Mouse (Mus musculus): Measurements from ENCODE around the gene Plcd3. TPM values are rescaled to one million over a fixed set of nuclear protein-coding genes. Genes with fewer than 3 reads are reported as not detected.
A peak's percentile ranks its signal among the peaks of the same experiment; 100 is the strongest.

Plcd3 gene
- polyA plus RNA-seq, 1 experiment from 2014 or later: 4.4 TPM

DNA sequence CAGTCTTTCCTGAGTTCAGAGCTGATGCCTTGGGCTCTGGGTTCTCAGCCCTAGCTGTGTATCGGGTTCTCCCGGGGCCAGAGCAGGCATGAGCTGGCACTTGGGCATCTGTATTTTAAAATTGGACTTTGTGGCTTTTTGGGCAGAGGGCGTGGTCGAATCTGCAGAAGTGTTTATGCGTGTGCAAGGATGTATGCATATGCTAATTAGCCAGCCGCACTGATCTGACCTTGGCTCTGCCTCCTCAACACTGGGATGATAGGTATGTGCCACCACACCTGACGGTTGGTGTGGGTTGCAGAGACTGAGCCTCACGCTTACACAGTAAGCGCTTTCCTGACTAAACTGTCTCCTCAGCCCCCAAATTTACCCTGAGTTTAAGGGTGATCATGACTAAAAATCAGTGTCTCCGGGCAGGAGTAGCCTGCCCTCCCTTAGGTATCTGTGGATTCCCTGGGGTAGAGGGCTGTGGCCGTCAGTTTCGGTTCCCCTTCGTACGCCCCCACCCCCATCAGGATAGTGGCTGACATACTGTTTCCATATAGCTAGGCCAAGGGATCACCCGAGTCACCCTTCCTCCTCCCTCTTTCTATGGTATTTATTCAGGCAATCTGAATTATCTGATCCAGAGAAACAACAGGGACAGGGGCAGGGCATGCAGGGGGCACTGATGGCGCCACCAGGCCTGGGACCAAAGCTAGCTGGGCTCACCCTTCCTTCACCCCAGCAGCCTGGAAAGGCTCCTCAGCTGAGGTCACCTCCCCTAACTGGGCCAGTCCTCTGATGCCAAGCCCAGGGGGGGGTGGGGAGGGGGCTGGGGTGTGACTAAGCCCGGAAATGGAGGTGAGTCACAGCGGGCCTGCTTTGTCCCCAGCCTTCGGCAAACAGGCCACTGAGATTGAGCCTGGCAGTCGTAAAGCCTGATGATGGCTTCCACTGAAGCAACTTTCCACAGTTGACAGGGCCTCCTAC lies 7.3 kb downstream of the Plcd3 start:
- Histone ChIP-seq H3K9me3 (no peaks in the 10 kb centered on the region), H3K4me2 (no peak overlapping the region), H3K36me3 (no peaks in the 10 kb centered on the region), H3K4me3 (no peak overlapping the region), H3K4me1 (replicated peaks) (0 out of 2 replicates have a peak, but pooled peaks cover 4% of the 10 kb centered on the region), H3K27me3 (peaks cover 7% of the 10 kb centered on the region), H3K9ac (no peak overlapping the region), H3K27ac (replicated peaks) (no peak overlapping the region)
- ATAC-seq (ENCODE audit: low FRiP score, low read depth): 0 out of 2 replicates have a peak, but pooled peaks have one; percentile 19
- 73% methylated on average over 20 of the region's 20 CpGs for WGBS

- H3K4me3 ChIP-seq: no peak overlapping the region
- H3K4me1 ChIP-seq (replicated peaks): 0 out of 2 replicates have a peak, but pooled peaks cover 4% of the 10 kb centered on the region
- H3K27me3 ChIP-seq: peaks cover 2% of the 10 kb centered on the region; the same call in 1 of the 2 replicates
- no peak overlapping the region for H3K27ac ChIP-seq (replicated peaks)
- no peaks in the 10 kb centered on the region for H3K9me3 ChIP-seq
- no peaks in the 10 kb centered on the region for H3K36me3 ChIP-seq
- 96% methylated on average over 7 of the region's 7 CpGs for WGBS
- H3K4me2 ChIP-seq: no peak overlapping the region
- H3K9ac ChIP-seq: no peak overlapping the region
- no peak for ATAC-seq (ENCODE audit: low FRiP score, low read depth)
These were observed 8.2 kb downstream of the Plcd3 start for GRCm38 (mm10) chr11:103093306-103093705.

- H3K27me3 ChIP-seq: peaks cover 28% of the 10 kb centered on the region
These were observed 19.8 kb downstream of the Plcd3 start for GRCm38 (mm10) chr11:103081631-103082030.

GRCm38 (mm10) chr11:103080323-103081091 lies 21.0 kb downstream of the Plcd3 start:
- H3K4me3 ChIP-seq: peak overlapping the region; percentile 29
- H3K9me3 ChIP-seq: no peaks in the 10 kb centered on the region
- peak; percentile 69; the same call in 1 of the 2 replicates for ATAC-seq (ENCODE audit: low FRiP score, low read depth)
- peaks cover 10% of the 10 kb centered on the region for H3K4me1 ChIP-seq (replicated peaks)
- H3K27ac ChIP-seq (replicated peaks): no peak overlapping the region
- H3K27me3 ChIP-seq: peaks cover 28% of the 10 kb centered on the region
- H3K9ac ChIP-seq: peak overlapping the region; percentile 11; the same call in 1 of the 2 replicates
- H3K36me3 ChIP-seq: no peaks in the 10 kb centered on the region
- WGBS: 1% methylated on average over 43 of the region's 43 CpGs
- H3K4me2 ChIP-seq: peak overlapping the region; percentile 56

More at GRCm38 (mm10) chr11:103081631-103082030, 19.8 kb downstream of the Plcd3 start:
- Histone ChIP-seq H3K9ac (no peak overlapping the region), H3K4me3 (no peak overlapping the region), H3K36me3 (no peaks in the 10 kb centered on the region), H3K9me3 (no peaks in the 10 kb centered on the region), H3K4me2 (no peak overlapping the region), H3K27ac (replicated peaks) (no peak overlapping the region), H3K4me1 (replicated peaks) (peaks cover 10% of the 10 kb centered on the region)
- no peak for ATAC-seq (ENCODE audit: low FRiP score, low read depth)
- 50% methylated on average over 6 of the region's 6 CpGs for WGBS

DNA sequence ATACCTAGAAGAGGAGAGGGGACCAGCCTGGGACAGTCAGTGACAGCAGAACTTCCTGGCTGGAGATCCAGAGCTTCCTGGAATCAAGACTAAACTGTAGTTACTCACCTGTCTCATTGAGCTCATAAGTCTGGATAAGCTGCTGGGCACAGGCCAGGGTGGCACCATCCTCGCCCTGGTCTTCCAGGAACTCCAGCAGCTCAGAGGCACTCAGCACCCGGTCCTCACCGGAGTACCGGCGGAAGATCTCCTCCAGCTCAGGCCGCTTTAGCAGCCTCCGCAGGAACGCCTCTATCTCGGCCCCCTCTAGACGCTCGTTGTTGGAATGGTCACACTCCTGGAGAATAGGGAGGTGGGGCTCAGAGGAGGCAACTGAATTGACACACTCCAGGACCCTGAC lies 23.3 kb downstream of the Plcd3 start:
- H3K36me3 ChIP-seq: no peaks in the 10 kb centered on the region
- H3K27ac ChIP-seq (replicated peaks): no peak overlapping the region
- no peaks in the 10 kb centered on the region for H3K9me3 ChIP-seq
- no peak overlapping the region for H3K4me2 ChIP-seq
- WGBS: 78% methylated on average over 11 of the region's 11 CpGs
- H3K9ac ChIP-seq: no peak overlapping the region
- ATAC-seq (ENCODE audit: low FRiP score, low read depth): no peak
- peaks cover 28% of the 10 kb centered on the region for H3K27me3 ChIP-seq
- no peak overlapping the region for H3K4me3 ChIP-seq
- peaks cover 10% of the 10 kb centered on the region for H3K4me1 ChIP-seq (replicated peaks)

DNA sequence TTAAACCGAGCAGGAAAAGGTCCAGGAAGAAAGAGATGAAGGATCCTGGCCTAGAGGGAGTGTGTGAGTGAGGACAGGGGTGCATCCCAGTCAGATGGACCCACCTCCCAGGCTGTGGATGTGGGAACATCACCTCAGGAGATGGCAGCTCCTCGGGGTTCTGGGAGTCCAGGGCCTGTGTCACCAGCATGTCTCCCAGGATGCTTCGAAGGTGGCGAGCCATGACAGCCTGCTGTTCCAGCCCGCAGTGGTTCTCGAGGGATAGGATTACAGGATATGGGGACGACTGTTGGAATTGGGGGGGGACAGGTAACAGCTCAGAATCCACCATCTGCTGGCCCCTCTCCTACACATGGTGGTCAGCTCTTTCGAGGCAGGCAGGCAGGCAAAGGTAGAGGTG lies 24.9 kb downstream of the Plcd3 start:
- Histone ChIP-seq H3K9me3 (no peaks in the 10 kb centered on the region), H3K4me3 (no peak overlapping the region), H3K4me2 (no peak overlapping the region), H3K9ac (no peak overlapping the region), H3K36me3 (no peaks in the 10 kb centered on the region), H3K4me1 (replicated peaks) (peaks cover 10% of the 10 kb centered on the region), H3K27ac (replicated peaks) (no peak overlapping the region), H3K27me3 (peaks cover 16% of the 10 kb centered on the region)
- ATAC-seq (ENCODE audit: low FRiP score, low read depth): no peak
- 87% methylated on average over 8 of the region's 8 CpGs for WGBS

DNA sequence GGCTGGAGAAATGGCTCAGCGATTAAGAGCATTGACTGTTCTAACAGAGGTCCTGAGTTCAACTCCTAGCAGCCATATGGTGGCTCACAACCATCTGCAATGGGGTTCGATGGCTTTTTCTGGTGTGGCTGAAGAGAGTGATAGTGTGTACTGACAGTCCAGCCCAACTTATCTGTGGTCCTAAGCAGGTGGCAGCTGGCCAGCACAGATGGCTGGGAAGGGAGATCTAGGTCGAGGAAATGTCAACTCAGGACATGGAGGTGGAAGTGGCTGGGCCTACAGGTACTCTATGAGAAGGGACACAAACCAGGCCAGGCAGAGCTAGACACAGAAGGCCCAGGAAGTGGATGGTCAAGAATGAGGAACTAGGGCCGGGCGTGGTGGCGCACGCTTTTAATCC lies 25.4 kb downstream of the Plcd3 start:
- peaks cover 11% of the 10 kb centered on the region; the same call in 1 of the 2 replicates for H3K27me3 ChIP-seq
- no peak overlapping the region for H3K27ac ChIP-seq (replicated peaks)
- H3K9me3 ChIP-seq: no peaks in the 10 kb centered on the region
- H3K36me3 ChIP-seq: no peaks in the 10 kb centered on the region
- no peak overlapping the region for H3K4me2 ChIP-seq
- H3K4me3 ChIP-seq: no peak overlapping the region
- ATAC-seq (ENCODE audit: low FRiP score, low read depth): no peak
- no peak overlapping the region for H3K9ac ChIP-seq
- 95% methylated on average over 7 of the region's 7 CpGs for WGBS
- H3K4me1 ChIP-seq (replicated peaks): peaks cover 10% of the 10 kb centered on the region

- no peak overlapping the region for H3K9ac ChIP-seq
- peaks cover 4% of the 10 kb centered on the region; the same call in 1 of the 2 replicates for H3K27me3 ChIP-seq
- H3K4me1 ChIP-seq (replicated peaks): no peaks in the 10 kb centered on the region
- H3K27ac ChIP-seq (replicated peaks): no peak overlapping the region
- no peak for ATAC-seq (ENCODE audit: low FRiP score, low read depth)
- peaks cover 2% of the 10 kb centered on the region; the same call in 1 of the 2 replicates for H3K36me3 ChIP-seq
- H3K4me3 ChIP-seq: no peak overlapping the region
- H3K9me3 ChIP-seq: no peaks in the 10 kb centered on the region
- 33% methylated on average over 10 of the region's 10 CpGs for WGBS
- H3K4me2 ChIP-seq: no peak overlapping the region
These were observed 26.6 kb downstream of the Plcd3 start for GRCm38 (mm10) chr11:103074796-103075323.

DNA sequence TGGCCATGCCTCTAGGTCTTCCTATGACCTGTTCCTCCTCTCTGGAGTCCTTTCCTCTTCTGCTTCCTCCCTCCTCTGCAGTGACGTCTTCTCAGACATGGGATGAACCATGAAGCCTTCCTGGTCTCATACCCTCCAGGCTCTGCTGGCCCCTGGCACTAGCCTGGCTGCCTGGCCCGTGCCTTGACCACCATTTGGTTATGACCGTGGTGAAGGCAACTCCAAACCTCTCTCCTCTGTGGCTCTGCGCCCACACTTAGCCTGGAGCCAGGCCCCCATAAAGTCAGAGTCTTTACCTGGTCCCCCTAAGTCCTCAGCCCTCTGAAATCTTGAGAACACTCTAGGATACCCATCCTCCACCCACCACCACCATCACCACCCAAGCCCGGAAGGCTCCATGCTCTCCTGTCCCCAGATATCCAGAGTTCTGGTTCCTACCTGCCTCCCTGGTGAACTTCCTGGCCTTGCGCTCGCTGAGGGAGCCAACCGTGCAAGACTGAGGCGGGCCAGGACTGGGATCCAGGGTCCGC lies 27.3 kb downstream of the Plcd3 start:
- 71% methylated on average over 10 of the region's 10 CpGs for whole genome bisulfite sequencing

GRCm38 (mm10) chr11:103073671-103074070 lies 27.8 kb downstream of the Plcd3 start:
- Histone ChIP-seq H3K9ac (no peak overlapping the region), H3K4me2 (no peak overlapping the region), H3K4me3 (no peak overlapping the region), H3K4me1 (replicated peaks) (no peaks in the 10 kb centered on the region), H3K9me3 (no peaks in the 10 kb centered on the region), H3K27me3 (no peaks in the 10 kb centered on the region), H3K36me3 (peaks cover 12% of the 10 kb centered on the region), H3K27ac (replicated peaks) (no peak overlapping the region)
- ATAC-seq (ENCODE audit: low FRiP score, low read depth): no peak
- 85% methylated on average over 7 of the region's 7 CpGs for WGBS

More for the DNA sequence above, 27.3 kb downstream of the Plcd3 start:
- Histone ChIP-seq H3K27me3 (peaks cover 4% of the 10 kb centered on the region; the same call in 1 of the 2 replicates), H3K9me3 (no peaks in the 10 kb centered on the region), H3K4me1 (replicated peaks) (no peaks in the 10 kb centered on the region), H3K9ac (no peak overlapping the region), H3K4me3 (no peak overlapping the region), H3K4me2 (no peak overlapping the region), H3K36me3 (peaks cover 7% of the 10 kb centered on the region), H3K27ac (replicated peaks) (no peak overlapping the region)
- ATAC-seq (ENCODE audit: low FRiP score, low read depth): no peak

GRCm38 (mm10) chr11:103070322-103070880 lies 31.1 kb downstream of the Plcd3 start:
- Histone ChIP-seq H3K27ac (replicated peaks) (no peak overlapping the region), H3K36me3 (peaks cover 37% of the 10 kb centered on the region), H3K4me3 (no peak overlapping the region), H3K4me1 (replicated peaks) (no peaks in the 10 kb centered on the region), H3K27me3 (no peaks in the 10 kb centered on the region), H3K9ac (no peak overlapping the region), H3K4me2 (no peak overlapping the region), H3K9me3 (no peaks in the 10 kb centered on the region)
- no peak for ATAC-seq (ENCODE audit: low FRiP score, low read depth)
- 98% methylated on average over 10 of the region's 10 CpGs for WGBS

Data from hindbrain, embryonic 15.5 days (tissue).